15 mouse cellular contexts compared by ENCODE assay signal in the genomic region with DNA sequence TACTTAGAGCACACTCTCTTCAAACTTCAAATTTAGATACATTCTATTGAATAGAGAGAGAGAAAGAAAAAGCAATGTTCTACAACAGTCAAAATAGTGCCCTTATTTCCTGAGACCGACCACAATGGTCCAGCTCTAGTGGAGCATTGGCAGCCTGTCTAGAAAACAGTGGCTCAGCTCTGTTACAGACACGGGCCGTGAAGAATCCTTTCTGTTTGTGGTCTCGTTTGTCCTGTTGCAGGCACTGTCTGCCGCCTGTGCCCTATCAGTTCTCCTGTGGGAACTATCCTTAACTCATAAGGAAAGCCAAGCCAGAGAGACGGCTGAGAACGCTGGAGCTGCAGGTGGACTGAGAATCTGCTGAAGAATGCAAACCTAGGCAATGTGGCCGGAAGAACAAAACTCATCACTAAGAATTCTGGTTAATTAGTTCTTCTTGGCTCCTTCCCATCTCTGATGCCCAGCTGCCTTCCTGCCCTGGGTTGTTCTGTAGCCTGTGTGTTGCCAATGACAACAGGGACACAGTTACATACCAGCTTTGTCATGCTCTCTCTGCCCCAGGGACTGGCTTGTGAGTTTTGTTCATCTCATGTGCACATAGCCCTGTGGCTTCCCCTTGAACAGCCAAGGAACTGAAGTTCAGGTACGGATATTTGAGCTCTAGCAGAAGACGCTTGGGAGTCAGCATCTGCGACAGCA. TPM values are rescaled to one million over a fixed set of nuclear protein-coding genes. Genes with fewer than 3 reads are reported as not detected.
DNase-seq lines count a peak whose midpoint lies in the region; ATAC-seq lines count a peak whose summit lies in the region.
"Had no signal": no experiment of that assay in that cellular context is flagged by ENCODE, and none has a peak within 500 bp of the region (broad histone marks: within the 10 kb centered on the region; RNA-seq: fewer than 3 reads in every experiment).

No protein-coding gene starts in this region.

- ATAC-seq in frontal cortex, adult (ENCODE audit: low TSS enrichment), result peak; percentile 13; the same call in 1 of the 2 replicates
- 0 out of 2 replicates have a peak, but pooled peaks have one; percentile 31 for ATAC-seq in granulocyte monocyte progenitor cell, adult 5-6 weeks (replicated peaks; ENCODE audit: poor library complexity, severe bottlenecking)
- ATAC-seq: CD4-positive, CD25-positive, alpha-beta regulatory T cell, adult 4 months had no signal

- DNase-seq in frontal cortex, postnatal 10 days (ENCODE audit: low spot score in 2 of 2), result no peak
- DNase-seq in layer of hippocampus, adult 9-11 months, result peak; percentile 14
- no peak for DNase-seq in layer of hippocampus, adult 8-10 months (ENCODE audit: low spot score in 2 of 2)
- peak; percentile 64 for DNase-seq in MN1 (ENCODE audit: low spot score)
- no peak for DNase-seq in adrenal gland, adult (ENCODE audit: inconsistent age in 2 of 2, low spot score in 1 of 2)
- DNase-seq in adrenal gland, adult 2 months, result no peak
- DNase-seq: cerebellum, postnatal 36 days; heart, postnatal 14 days; liver; lung, postnatal 10 days; thymus, postnatal 25 days had no signal

RNA-seq across cellular contexts. Expression of a gene that starts 20.7 kb away (rescaled TPM):
- 100 to 1,000 TPM; 668 to 837 (median 753) TPM for total RNA-seq in layer of hippocampus, adult 8-10 months (2022)
- 63.4 and 64.2 TPM in 2 replicates for total RNA-seq in granulocyte monocyte progenitor cell, adult 5-6 weeks (2014; fragmentation: Nextera tagmentation)
- 84.1 and 118 TPM in 2 replicates for total RNA-seq in granulocyte monocyte progenitor cell, adult 5-6 weeks (2017)
- 10 to 100 TPM; 88.2 to 98.1 TPM for total RNA-seq in adrenal gland, adult 2 months (2021)
- polyA plus RNA-seq in adrenal gland, adult 2 months (2012; rRNA removed), result 32.0 and 32.1 TPM in 2 replicates

RNA-seq across cellular contexts. Expression of a gene that starts 21.5 kb away (rescaled TPM):
- total RNA-seq in layer of hippocampus, adult 8-10 months (2022), result under 1 TPM in 3 of 4 experiments, not detected in 1; 0.21 to 0.71 (median 0.57) TPM
- not detected in 2 replicates for total RNA-seq in granulocyte monocyte progenitor cell, adult 5-6 weeks (2014; fragmentation: Nextera tagmentation)
- not detected in 2 replicates for total RNA-seq in granulocyte monocyte progenitor cell, adult 5-6 weeks (2017)
- 1 to 10 TPM; 4.1 to 7.5 TPM for total RNA-seq in adrenal gland, adult 2 months (2021)
- 2.4 and 3.0 TPM in 2 replicates for polyA plus RNA-seq in adrenal gland, adult 2 months (2012; rRNA removed)
- polyA plus RNA-seq: erythroblast, embryonic 14.5 days had no signal

RNA-seq across cellular contexts. Expression of a gene that starts 21.9 kb away (rescaled TPM):
- total RNA-seq in layer of hippocampus, adult 8-10 months (2022), result 10 to 100 TPM; 44.5 to 52.5 (median 48.7) TPM
- 38.2 and 48.2 TPM in 2 replicates for total RNA-seq in granulocyte monocyte progenitor cell, adult 5-6 weeks (2014; fragmentation: Nextera tagmentation)
- 13.4 and 26.4 TPM in 2 replicates for total RNA-seq in granulocyte monocyte progenitor cell, adult 5-6 weeks (2017)
- total RNA-seq in adrenal gland, adult 2 months (2021), result 10 to 100 TPM; 87.0 to 94.7 TPM
- polyA plus RNA-seq in adrenal gland, adult 2 months (2012; rRNA removed), result 42.1 and 47.7 TPM in 2 replicates

RNA-seq across cellular contexts. Expression of a gene that starts 36.4 kb away (rescaled TPM):
- 10 to 100 TPM; 14.0 to 16.5 (median 15.7) TPM for total RNA-seq in layer of hippocampus, adult 8-10 months (2022)
- total RNA-seq in granulocyte monocyte progenitor cell, adult 5-6 weeks (2014; fragmentation: Nextera tagmentation), result 6.9 and 11.7 TPM in 2 replicates
- 6.2 and 6.7 TPM in 2 replicates for total RNA-seq in granulocyte monocyte progenitor cell, adult 5-6 weeks (2017)
- total RNA-seq in adrenal gland, adult 2 months (2021), result 10 to 100 TPM; 15.0 to 16.6 TPM
- polyA plus RNA-seq in adrenal gland, adult 2 months (2012; rRNA removed), result 10.3 and 10.4 TPM in 2 replicates

Comparison
In these comparisons a context has a peak if more than half of its experiments do, and no peak if none do; other contexts are left out.
1. DNase-seq: peak in layer of hippocampus, adult 9-11 months (single experiment) and MN1 (single experiment); none in frontal cortex, postnatal 10 days (0 of 2), layer of hippocampus, adult 8-10 months (0 of 2), adrenal gland, adult (0 of 2) and adrenal gland, adult 2 months (single experiment).
2. RNA of a gene that starts 20.7 kb away (total RNA-seq): 668 to 837 TPM in layer of hippocampus, adult 8-10 months; 88.2 to 98.1 TPM in adrenal gland, adult 2 months and 63.4 to 118 TPM in granulocyte monocyte progenitor cell, adult 5-6 weeks; every median in the first group is over 4 times any median in the second.